Mouse (Mus musculus) c-Kit-negative CD71-positive TER-119-positive erythroid progenitor cells, embryonic 14.5 days (primary cell): Measurements from ENCODE around the gene Olfr845.

Experiments
- DNase-seq: peaks from one replicate; pipeline ENCODE4 v3.0.0-alpha.2; 2013; ENCODE audit warnings: low read depth, low spot score

Gene Olfr845

GRCm38 (mm10) chr9:19336157-19336556 is at the start of gene Olfr845:
Gene Olfr845 (plus strand): TSS chr9:19336457.
- no peak for DNase-seq

GRCm38 (mm10) chr9:19316047-19316446 is 20.2 kb upstream of the Olfr845 start, which contains the start of gene Olfr844:
Gene Olfr844 (plus strand): TSS chr9:19316347.
- DNase-seq: no peak

- no peak for DNase-seq
Measured at GRCm38 (mm10) chr9:19363905-19364304, 27.6 kb downstream of the Olfr845 start, which contains the start of gene Olfr846. Gene Olfr846 (minus strand): TSS chr9:19364005.

- no peak for DNase-seq
Measured at GRCm38 (mm10) chr9:19378569-19378968, 42.3 kb downstream of the Olfr845 start, which contains the start of gene Olfr847. Gene Olfr847 (minus strand): TSS chr9:19378669.
